Mouse (Mus musculus) thymus, adult 2 months (tissue): Measurements from ENCODE around the gene Dclre1b.

ENCODE experiments used
- CTCF ChIP-seq: fragments of 200-500 bp; IDR thresholded peaks from 2 replicates; pipeline ENCODE4 v1.5.1; 2012; ENCODE audit warnings: mild to moderate bottlenecking, control low read depth, low read length, moderate library complexity, borderline replicate concordance; ENCODE audit not compliant: control insufficient read depth, poor library complexity, insufficient read depth; ENCODE audit errors: extremely low read depth
- POLR2A ChIP-seq: fragments of 200-500 bp; IDR thresholded peaks from 2 replicates; pipeline ENCODE4 v1.6.1; 2012; ENCODE audit warnings: mild to moderate bottlenecking, low read length, control low read depth, moderate library complexity; ENCODE audit not compliant: control insufficient read depth, poor library complexity, insufficient read depth; ENCODE audit errors: extremely low read depth

- no peak for TF ChIP-seq CTCF
- no peak for TF ChIP-seq POLR2A
Observed at GRCm38 (mm10) chr3:103773508-103773907, 35.7 kb downstream of the Dclre1b start.
